Mouse (Mus musculus) cerebellum, postnatal 4 days (tissue): ENCODE measurements at regions not wholly inside any gene's neighbourhood (a gene's known extent, or its start where the extent isn't known, plus 50 kb on each side); places are given as distances from the start of the nearest gene placed in this dataset.
"Not testable (repeated sequence)": the region's sequence is repeated elsewhere in the genome, so short reads cannot be mapped to it uniquely, and the experiment has no call there.

Experiments
- DNase-seq, 2 experiments: peaks; one replicate each; pipeline ENCODE4 v3.0.0; 2022; ENCODE audit warnings: low spot score in 2 of 2, mixed read lengths in 1 of 2

- no peak for DNase-seq
These were observed 1299.3 kb downstream of the Zfp704 start for GRCm38 (mm10) chr3:8310379-8311128.

GRCm38 (mm10) chr3:8307296-8307695, 1302.6 kb downstream of the Zfp704 start:
- no peak for DNase-seq

GRCm38 (mm10) chr3:8304784-8305183, 1305.1 kb downstream of the Zfp704 start:
- DNase-seq, result peak in 1 of 2 experiments; percentile 3

GRCm38 (mm10) chr3:8293036-8293435, 1316.8 kb downstream of the Zfp704 start:
- no peak for DNase-seq

GRCm38 (mm10) chr3:8289558-8289957, 1320.3 kb downstream of the Zfp704 start:
- DNase-seq, result no peak

GRCm38 (mm10) chr3:8288437-8288836, 1321.4 kb downstream of the Zfp704 start:
- DNase-seq, result peak in 1 of 2 experiments; percentile 3

GRCm38 (mm10) chr3:8284655-8285428, 1325.0 kb downstream of the Zfp704 start:
- DNase-seq, result no peak

- no peak for DNase-seq
These were observed 1327.5 kb downstream of the Zfp704 start for GRCm38 (mm10) chr3:8282411-8282810.

GRCm38 (mm10) chr3:8276661-8277060, 1333.2 kb downstream of the Zfp704 start:
- no peak for DNase-seq

- DNase-seq, result no peak
These were observed 1339.0 kb downstream of the Zfp704 start for GRCm38 (mm10) chr3:8270935-8271298.

- DNase-seq, result no peak
These were observed 1339.6 kb downstream of the Zfp704 start for GRCm38 (mm10) chr3:8270009-8270934.

GRCm38 (mm10) chr3:8265783-8266182, 1344.1 kb downstream of the Zfp704 start:
- no peak for DNase-seq

GRCm38 (mm10) chr3:8264366-8265033, 1345.4 kb downstream of the Zfp704 start:
- no peak for DNase-seq

GRCm38 (mm10) chr3:8257293-8257692, 1352.6 kb downstream of the Zfp704 start:
- no peak for DNase-seq

GRCm38 (mm10) chr3:8252311-8252710, 1357.6 kb downstream of the Zfp704 start:
- no peak for DNase-seq

- DNase-seq, result no peak
These were observed 1361.0 kb downstream of the Zfp704 start for GRCm38 (mm10) chr3:8248911-8249310.

- peak; percentile 59 to 67 for DNase-seq
These were observed 1364.1 kb downstream of the Zfp704 start for GRCm38 (mm10) chr3:8245822-8246221.

- DNase-seq, result peak; percentile 70
These were observed 1364.6 kb downstream of the Zfp704 start for GRCm38 (mm10) chr3:8245195-8245789.

- not testable (repeated sequence) for DNase-seq
These were observed 1365.2 kb downstream of the Zfp704 start for GRCm38 (mm10) chr3:8244526-8245194.

- DNase-seq, result no peak
These were observed 1403.1 kb downstream of the Zfp704 start for GRCm38 (mm10) chr3:8206623-8207404.
